Mouse (Mus musculus) megakaryocyte, embryonic 14.5 days (primary cell): ENCODE results near the gene Fam92b.

ENCODE experiments used
- FLI1 ChIP-seq: IDR thresholded peaks from 2 replicates; pipeline ENCODE4 v1.6.1; 2012; ENCODE audit warnings: low read length, inconsistent platforms, mixed read lengths
- GATA1 ChIP-seq: IDR thresholded peaks from 3 replicates; pipeline ENCODE4 v1.6.1; 2012; ENCODE audit warnings: mixed read lengths, low read length, inconsistent platforms, borderline replicate concordance

- no peak for TF ChIP-seq GATA1
- no peak for TF ChIP-seq FLI1
These were observed 13.0 kb upstream of the Fam92b start for GRCm38 (mm10) chr8:120190107-120190809.
